Mouse (Mus musculus) hindbrain, postnatal 0 days (tissue): ENCODE results near the gene Ctrb1. TPM values are rescaled to one million over a fixed set of nuclear protein-coding genes. Genes with fewer than 3 reads are reported as not detected.

Source experiments
- ATAC-seq: fragments of 200-750 bp; cut with Nextera tagmentation; 2 replicates; pipeline ENCODE4 v1.8.0; 2017; ENCODE audit warnings: mild to moderate bottlenecking, moderate TSS enrichment, moderate library complexity
- DNase-seq: peaks from one replicate; pipeline ENCODE4 v3.0.0-alpha.2; 2015; ENCODE audit warnings: low spot score
- H3K27ac ChIP-seq: fragments of 300-500 bp; sonication (generic); 2 replicates; pipeline ENCODE4 v1.5.1; 2014; ENCODE audit warnings: mild to moderate bottlenecking
- H3K27me3 ChIP-seq: fragments of 300-500 bp; sonication (generic); 2 replicates; pipeline ENCODE4 v1.6.1; 2014; ENCODE audit warnings: low read length, mixed read lengths; ENCODE audit not compliant: insufficient read depth
- H3K36me3 ChIP-seq: fragments of 300-500 bp; sonication (generic); 2 replicates; pipeline ENCODE4 v1.6.1; 2014; ENCODE audit warnings: low read length, mixed read lengths; ENCODE audit not compliant: insufficient read depth
- H3K4me1 ChIP-seq: fragments of 300-500 bp; sonication (generic); 2 replicates; pipeline ENCODE4 v1.6.1; 2014; ENCODE audit warnings: antibody characterized with exemption, low read length, mixed read lengths; ENCODE audit not compliant: insufficient read depth
- H3K4me2 ChIP-seq: fragments of 300-500 bp; sonication (generic); 2 replicates; pipeline ENCODE4 v1.6.1; 2014; ENCODE audit warnings: low read depth, mild to moderate bottlenecking, low read length, moderate library complexity, mixed read lengths
- H3K4me3 ChIP-seq: fragments of 300-500 bp; sonication (generic); 2 replicates; pipeline ENCODE4 v1.5.1; 2014; ENCODE audit warnings: low read length
- H3K9ac ChIP-seq: fragments of 300-500 bp; sonication (generic); replicated peaks from 2 replicates; pipeline ENCODE4 v1.6.1; 2014; ENCODE audit warnings: mild to moderate bottlenecking, low read length, moderate library complexity, mixed read lengths
- H3K9me3 ChIP-seq: fragments of 300-500 bp; sonication (generic); 2 replicates; pipeline ENCODE4 v1.6.1; 2016; ENCODE audit warnings: low read length, mixed read lengths
- CTCF ChIP-seq: IDR thresholded peaks from 2 replicates; pipeline ENCODE4 v1.5.1; 2016; ENCODE audit warnings: antibody characterized with exemption, control low read depth, low read depth
- WGBS: fragments of 180-500 bp; shearing (Covaris S2); extraction: QIAGEN DNeasy Blood & Tissue Kit; methylation state at CpG from one replicate; pipeline ENCODE4 v1.1.7; 2014; 5-methylcytosine and 5-hydroxymethylcytosine counted together
- polyA plus RNA-seq: library from polyadenylated mRNA; unstranded; fragments of >200 nt; fragmentation: Nextera tagmentation; extraction: Ambion mirVana; gene quantifications from 2 replicates; pipeline ENCODE4 v1.2.1, GENCODE M21; 2015
- total RNA-seq: library from RNA; depleted of rRNA; stranded (reverse); fragments of >200 nt; gene quantifications from 2 replicates; pipeline ENCODE4 v1.2.3, GENCODE M21; 2014

The Ctrb1 gene
- total and polyA plus RNA-seq, 2 experiments from 2014 or later = not detected

DNA sequence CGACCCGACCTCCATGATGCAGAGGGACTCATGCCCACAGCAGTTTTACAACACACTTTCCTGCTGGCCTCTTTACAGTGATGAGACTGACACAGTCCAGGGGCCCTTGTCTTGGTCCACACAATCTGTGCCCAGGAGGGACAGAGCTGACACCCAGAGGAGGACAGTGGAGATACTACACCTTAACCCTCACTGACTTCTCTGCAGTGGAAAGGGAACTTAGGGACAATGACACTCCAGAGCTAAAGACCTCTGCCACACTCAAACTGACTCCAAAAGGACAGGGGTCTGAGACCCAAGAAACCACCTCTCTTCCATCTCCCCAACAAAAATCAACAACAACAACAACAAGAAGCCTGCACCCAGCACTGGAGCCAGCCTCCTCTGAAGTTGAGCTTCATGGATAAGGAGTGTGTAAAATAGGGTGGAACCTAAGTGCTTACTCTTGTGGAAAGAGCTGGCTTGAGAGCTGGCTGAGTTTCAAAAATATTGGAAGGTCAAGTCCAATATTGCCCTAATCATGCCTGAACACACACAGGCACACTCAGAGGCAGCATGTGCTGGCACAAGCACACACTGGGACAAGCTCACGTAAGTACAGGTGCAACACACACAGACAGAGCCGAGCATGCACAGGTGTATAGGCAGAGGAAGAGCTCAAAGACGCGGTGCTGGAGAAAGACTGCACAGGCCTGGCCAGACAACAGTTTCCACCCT, 43.6 kb upstream of the Ctrb1 start:
- WGBS = 47% methylated on average over 6 of the region's 6 CpGs
- Histone ChIP-seq H3K36me3 (no peaks in the 10 kb centered on the region), H3K4me3 (no peak overlapping the region), H3K4me1 (peaks cover 60% of the 10 kb centered on the region), H3K4me2 (no peak overlapping the region), H3K27ac (peak overlapping the region; percentile 62; the same call in 1 of the 2 replicates), H3K9me3 (no peaks in the 10 kb centered on the region), H3K27me3 (no peaks in the 10 kb centered on the region), H3K9ac (no peak overlapping the region; the same call in 1 of the 2 replicates)
- DNase-seq = no peak
- no peak for TF ChIP-seq CTCF
- ATAC-seq = no peak

DNA sequence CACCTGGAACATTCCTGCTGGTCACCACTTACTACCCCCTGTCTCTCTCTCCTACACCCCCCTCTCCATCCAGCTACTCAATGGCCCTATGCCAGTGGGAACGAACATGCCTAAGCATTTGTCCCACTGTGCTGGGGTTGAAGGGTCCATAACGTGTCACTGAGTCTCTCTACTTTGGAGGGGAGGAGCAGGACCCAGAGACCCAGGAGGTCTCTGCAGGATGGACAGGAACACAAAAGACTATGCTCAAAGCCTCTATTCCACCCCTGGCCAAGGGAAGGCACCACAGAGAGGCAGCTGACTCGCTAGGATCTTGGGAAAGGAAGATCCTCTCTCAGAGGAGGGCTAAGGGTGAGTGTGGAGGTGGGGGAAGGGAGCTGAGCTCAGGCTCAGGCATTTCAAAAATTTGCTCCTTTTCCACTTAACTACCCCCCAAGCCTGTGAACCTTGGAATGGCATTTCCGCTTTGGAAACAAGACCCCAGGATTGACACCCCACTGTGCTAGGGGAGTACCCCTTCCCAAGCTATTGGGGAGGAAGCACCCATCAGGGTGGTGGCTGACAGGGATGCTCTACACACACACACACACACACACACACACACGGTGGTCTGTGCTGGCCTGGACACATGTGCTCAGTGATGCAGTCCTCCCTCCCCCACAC, 42.9 kb upstream of the Ctrb1 start:
- H3K4me3 ChIP-seq = no peak overlapping the region
- DNase-seq (no peak), ATAC-seq (no peak)
- peaks cover 59% of the 10 kb centered on the region for H3K4me1 ChIP-seq
- H3K9me3 ChIP-seq = no peaks in the 10 kb centered on the region
- H3K27ac ChIP-seq = peak overlapping the region; percentile 86; the same call in 1 of the 2 replicates
- TF ChIP-seq CTCF = no peak
- 16% methylated on average over 5 of the region's 5 CpGs for WGBS
- no peak overlapping the region; the same call in 1 of the 2 replicates for H3K9ac ChIP-seq
- H3K27me3 ChIP-seq = no peaks in the 10 kb centered on the region
- no peak overlapping the region for H3K4me2 ChIP-seq
- H3K36me3 ChIP-seq = no peaks in the 10 kb centered on the region

DNA sequence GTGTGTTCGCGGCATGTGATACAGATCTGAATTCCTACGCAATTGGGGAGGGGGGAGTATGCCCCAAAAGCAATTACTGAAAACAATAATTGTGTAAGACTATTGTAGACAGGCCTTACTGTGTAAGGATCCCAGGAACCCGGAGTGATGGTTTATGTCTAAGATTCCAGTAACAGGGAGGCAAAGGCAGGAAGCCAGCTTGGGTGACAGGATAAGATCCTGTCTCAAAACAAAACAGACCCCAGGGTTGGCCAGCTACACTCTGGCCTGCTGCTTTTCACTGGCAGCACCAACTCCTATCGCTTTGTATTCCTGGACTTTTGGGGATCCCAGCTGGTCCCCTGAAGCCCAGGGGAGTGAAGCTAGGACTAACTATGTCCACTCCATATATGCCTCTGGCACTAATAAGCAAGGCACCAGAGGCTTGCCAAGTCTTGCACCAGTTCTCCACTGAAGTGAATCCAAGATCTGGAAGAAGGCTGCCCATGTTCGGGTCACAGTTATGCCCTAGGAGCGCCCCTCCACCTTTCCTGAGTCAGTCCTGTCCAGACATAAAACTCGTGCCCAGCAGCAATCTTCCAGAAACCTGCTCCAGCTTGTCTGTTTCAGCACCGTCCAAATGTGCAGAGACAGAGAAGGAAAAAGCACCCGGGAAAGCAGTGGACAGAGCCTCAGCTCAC, 41.7 kb upstream of the Ctrb1 start:
- no peaks in the 10 kb centered on the region for H3K9me3 ChIP-seq
- peak overlapping the region; percentile 74 for H3K4me3 ChIP-seq
- ATAC-seq = no peak
- H3K36me3 ChIP-seq = no peaks in the 10 kb centered on the region
- H3K4me1 ChIP-seq = peaks cover 59% of the 10 kb centered on the region
- WGBS = 22% methylated on average over 10 of the region's 10 CpGs
- peak overlapping the region; percentile 82 for H3K4me2 ChIP-seq
- H3K27ac ChIP-seq = peak overlapping the region; percentile 86
- DNase-seq = peak; percentile 21
- TF ChIP-seq CTCF = no peak
- H3K9ac ChIP-seq = peak overlapping the region; percentile 85
- H3K27me3 ChIP-seq = no peaks in the 10 kb centered on the region

DNA sequence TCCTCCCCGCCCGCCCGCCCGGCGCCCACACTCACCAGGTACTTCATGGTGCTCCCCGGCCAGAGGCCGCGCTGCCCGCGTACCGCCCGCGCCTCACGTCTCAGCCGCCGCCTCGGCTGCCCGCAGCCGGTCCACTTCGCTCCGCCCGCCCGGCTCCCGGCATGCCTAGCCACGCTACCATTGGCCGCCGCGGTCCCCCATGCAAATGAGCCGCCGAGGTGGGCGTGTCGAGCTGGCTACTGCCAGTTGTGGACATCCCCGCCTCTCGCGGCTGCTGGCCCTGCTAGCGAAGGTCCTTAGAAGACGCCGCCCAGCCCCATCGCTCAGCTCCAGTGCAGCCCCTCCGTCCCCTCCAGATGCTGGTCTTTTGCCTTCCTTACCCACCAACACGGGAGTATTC, 41.2 kb upstream of the Ctrb1 start:
- Histone ChIP-seq H3K4me2 (peak overlapping the region; percentile 82), H3K4me3 (peak overlapping the region; percentile 74), H3K4me1 (peaks cover 57% of the 10 kb centered on the region), H3K27ac (peak overlapping the region; percentile 86), H3K36me3 (no peaks in the 10 kb centered on the region), H3K9me3 (no peaks in the 10 kb centered on the region), H3K27me3 (no peaks in the 10 kb centered on the region), H3K9ac (peak overlapping the region; percentile 85)
- no peak for TF ChIP-seq CTCF
- DNase-seq (peak; percentile 97), ATAC-seq (peak; percentile 96)
- WGBS = 0% methylated on average over 32 of the region's 41 CpGs

DNA sequence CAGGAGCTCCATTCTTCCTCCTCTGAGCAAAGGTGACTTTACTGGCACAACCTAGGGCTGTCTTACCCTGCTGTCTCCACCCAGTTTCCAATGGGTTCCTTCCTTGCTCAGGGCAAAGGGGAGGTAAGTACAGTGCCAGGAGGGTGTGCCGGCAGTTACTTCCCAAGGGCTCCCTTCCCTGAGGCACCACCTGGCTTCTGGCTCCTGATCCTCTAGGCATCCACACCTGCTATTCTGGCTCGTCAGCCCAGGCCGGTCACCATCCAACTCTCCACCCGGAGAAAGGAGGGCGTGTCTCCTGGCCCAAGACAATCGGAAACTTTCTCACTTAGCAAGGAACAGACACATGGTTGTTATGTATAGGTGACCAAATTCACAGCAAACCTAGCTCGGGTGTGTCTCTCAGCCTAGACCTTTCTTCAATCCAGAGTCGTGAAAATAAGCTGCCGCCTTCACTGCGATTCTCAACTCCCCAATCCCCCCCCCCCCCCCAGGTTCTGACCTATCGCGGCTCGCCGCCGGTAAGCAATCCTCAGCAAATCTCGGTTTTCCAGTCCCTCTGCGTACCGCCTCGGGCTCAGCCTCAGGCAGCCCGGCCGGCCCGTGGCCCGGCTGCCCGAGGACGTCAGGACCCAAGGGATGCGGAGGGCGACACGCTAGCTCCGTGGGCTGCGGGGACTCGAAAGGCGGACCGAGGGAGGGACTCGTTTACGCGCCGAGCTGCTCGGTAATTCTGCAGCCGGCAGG, 40.6 kb upstream of the Ctrb1 start:
- Histone ChIP-seq H3K4me2 (peak overlapping the region; percentile 82), H3K4me3 (peak overlapping the region; percentile 74), H3K9ac (peak overlapping the region; percentile 85), H3K27ac (peak overlapping the region; percentile 86), H3K27me3 (no peaks in the 10 kb centered on the region), H3K36me3 (no peaks in the 10 kb centered on the region), H3K4me1 (peaks cover 53% of the 10 kb centered on the region), H3K9me3 (no peaks in the 10 kb centered on the region)
- DNase-seq = no peak
- ATAC-seq = peak; percentile 64
- under 1% methylated on average over 38 of the region's 39 CpGs for WGBS
- no peak for TF ChIP-seq CTCF
